Mouse (Mus musculus) neural tube, embryonic 12.5 days (tissue): ENCODE data around the gene Rfc3. TPM values are rescaled to one million over a fixed set of nuclear protein-coding genes. Genes with fewer than 3 reads are reported as not detected.
"Not testable (repeated sequence)": the region's sequence is repeated elsewhere in the genome, so short reads cannot be mapped to it uniquely, and the experiment has no call there.

Experiments
- ATAC-seq: fragments of 200-750 bp; cut with Nextera tagmentation; 2 replicates; pipeline ENCODE4 v1.8.0; 2017; ENCODE audit warnings: low read depth, mild to moderate bottlenecking, moderate TSS enrichment, moderate library complexity; ENCODE audit not compliant: low FRiP score
- H3K27ac ChIP-seq: fragments of 300-500 bp; sonication (generic); 2 replicates; pipeline ENCODE4 v1.5.1; 2016
- H3K27me3 ChIP-seq: fragments of 300-500 bp; sonication (generic); replicated peaks from 2 replicates; pipeline ENCODE4 v1.6.1; 2016; ENCODE audit warnings: mild to moderate bottlenecking
- H3K36me3 ChIP-seq: fragments of 300-500 bp; sonication (generic); 2 replicates; pipeline ENCODE4 v1.6.1; 2016; ENCODE audit warnings: mild to moderate bottlenecking
- H3K4me1 ChIP-seq: fragments of 300-500 bp; sonication (generic); 2 replicates; pipeline ENCODE4 v1.6.1; 2016
- H3K4me2 ChIP-seq: fragments of 300-500 bp; sonication (generic); replicated peaks from 2 replicates; pipeline ENCODE4 v1.6.1; 2016; ENCODE audit warnings: mild to moderate bottlenecking
- H3K4me3 ChIP-seq: fragments of 300-500 bp; sonication (generic); 2 replicates; pipeline ENCODE4 v1.5.1; 2016
- H3K9ac ChIP-seq: fragments of 300-500 bp; sonication (generic); 2 replicates; pipeline ENCODE4 v1.6.1; 2016; ENCODE audit warnings: mild to moderate bottlenecking
- H3K9me3 ChIP-seq: fragments of 300-500 bp; sonication (generic); 2 replicates; pipeline ENCODE4 v1.6.1; 2016; ENCODE audit warnings: mild to moderate bottlenecking
- WGBS: fragments of 180-500 bp; shearing (Covaris S2); methylation state at CpG from one replicate; pipeline ENCODE4 v1.1.7; 2016; 5-methylcytosine and 5-hydroxymethylcytosine counted together
- polyA plus RNA-seq: library from polyadenylated mRNA; unstranded; fragments of >200 nt; fragmentation: Nextera tagmentation; extraction: Ambion mirVana; gene quantifications from 2 replicates; pipeline ENCODE4 v1.2.1, GENCODE M21; 2016

The Rfc3 gene
- 84.5 and 88.4 TPM in 2 replicates for polyA plus RNA-seq

DNA sequence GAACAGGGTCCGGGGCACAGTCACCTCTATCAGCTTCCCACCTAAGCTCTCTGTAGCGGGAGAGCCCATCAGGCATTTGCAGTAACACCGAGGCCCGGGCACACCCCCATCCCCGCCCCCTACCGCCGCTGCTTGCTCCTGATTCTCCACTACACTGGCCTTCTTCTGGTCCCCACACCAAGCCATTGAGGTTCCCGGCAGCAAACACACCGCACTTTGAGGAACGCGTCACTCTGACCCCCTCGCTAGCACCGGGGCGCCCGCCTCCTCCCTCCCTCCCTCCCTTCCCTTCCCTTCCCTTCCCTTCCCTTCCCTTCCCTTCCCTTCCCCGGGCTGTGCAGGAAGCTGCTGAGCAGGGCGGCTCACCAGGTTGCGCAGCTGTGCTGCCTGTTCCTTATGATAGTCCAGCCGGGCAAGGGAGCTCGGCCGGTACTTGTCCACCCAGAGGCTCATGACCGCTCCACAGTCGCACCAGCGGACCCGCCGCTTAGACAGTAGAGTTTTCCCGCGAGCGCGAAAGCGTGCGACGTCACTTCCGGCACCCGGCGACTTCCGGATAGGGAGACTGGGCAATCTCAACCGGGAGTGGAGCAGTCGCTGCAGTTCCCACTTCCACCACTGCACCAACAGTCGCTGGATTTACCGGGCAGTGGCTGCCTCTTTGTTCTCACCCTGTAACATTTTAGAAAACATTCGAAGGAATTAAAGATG, at the start of gene Rfc3:
Rfc3 (minus strand) TSS at position 543 of the 711 bp plus-strand sequence.
- Histone ChIP-seq H3K4me1 (peaks cover 8% of the 10 kb centered on the region), H3K36me3 (peaks cover 32% of the 10 kb centered on the region), H3K4me2 (peak within 1 kb of the TSS; percentile 77), H3K27ac (peak within 1 kb of the TSS; percentile 66; the same call in 1 of the 2 replicates), H3K27me3 (no peaks in the 10 kb centered on the region), H3K4me3 (peak within 1 kb of the TSS; percentile 71), H3K9ac (peak within 1 kb of the TSS; percentile 71), H3K9me3 (no peaks in the 10 kb centered on the region)
- peak; percentile 99 for ATAC-seq
- 1% methylated on average over 42 of the region's 42 CpGs for WGBS

DNA sequence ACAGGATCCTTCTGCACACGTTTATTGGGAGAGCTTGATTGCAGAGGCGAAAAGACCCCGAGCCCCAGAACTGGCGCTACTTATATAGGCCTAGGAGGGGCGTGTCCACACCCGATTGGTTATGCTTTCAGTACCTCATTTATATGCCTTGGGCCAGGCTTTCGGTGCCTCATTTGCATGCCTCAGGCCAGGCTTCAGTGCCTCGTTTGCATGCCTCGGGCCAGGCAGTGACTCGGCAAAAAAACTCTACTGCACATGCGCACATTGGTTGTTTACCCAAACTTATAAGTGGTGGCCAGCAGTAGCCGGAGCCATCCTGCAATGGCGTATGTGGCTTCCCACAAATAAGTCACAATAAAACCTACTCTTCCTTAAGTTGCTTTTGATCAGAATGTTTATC, 42.6 kb upstream of the Rfc3 start:
- not testable (repeated sequence) for H3K27ac ChIP-seq, H3K4me3 ChIP-seq, H3K4me1 ChIP-seq, H3K4me2 ChIP-seq, H3K27me3 ChIP-seq, H3K36me3 ChIP-seq, ATAC-seq, H3K9me3 ChIP-seq, H3K9ac ChIP-seq
- 90% methylated on average over 13 of the region's 13 CpGs for WGBS

DNA sequence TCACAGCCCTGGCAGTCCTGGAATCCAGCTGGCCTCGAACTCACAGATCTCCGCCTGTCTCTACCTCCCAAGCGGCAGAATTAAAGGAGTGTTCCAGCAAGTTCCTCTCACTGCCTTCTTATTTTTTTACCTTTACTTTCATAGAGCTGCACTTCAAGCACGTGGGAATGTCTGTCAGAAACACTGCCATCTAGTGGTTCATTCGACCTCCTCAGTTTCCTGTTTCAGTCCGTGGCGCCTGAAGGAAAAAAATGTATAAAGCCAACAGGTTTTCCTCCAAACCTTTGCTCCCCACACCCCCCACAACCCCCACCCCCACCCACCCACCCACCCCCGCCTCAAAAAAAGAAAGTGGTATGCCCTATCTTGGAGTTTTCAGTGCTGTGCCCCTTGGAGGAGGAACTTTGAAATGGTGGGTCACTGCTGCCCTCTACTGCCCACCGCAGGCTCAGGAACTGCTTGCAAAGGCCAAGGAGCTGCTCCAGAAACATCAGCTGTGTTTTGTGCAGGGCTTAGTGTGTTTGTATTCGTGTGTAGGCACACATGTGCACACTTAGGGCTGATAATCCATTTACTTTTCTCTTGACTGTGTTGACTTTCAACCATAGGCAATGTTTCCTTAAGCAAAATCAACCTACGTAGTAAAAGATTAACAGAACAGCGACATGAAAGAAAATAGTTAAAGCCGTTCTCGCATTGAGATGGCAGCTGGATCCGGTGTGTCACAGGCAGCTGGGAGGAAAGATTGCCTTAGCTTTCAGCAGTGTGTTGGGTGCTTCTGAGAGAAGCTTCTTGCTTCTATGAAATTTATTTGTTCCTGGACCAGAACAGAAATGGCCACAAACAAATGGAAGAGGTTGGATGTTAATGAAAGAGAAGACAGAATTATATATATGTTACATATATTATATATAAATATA, 35.8 kb upstream of the Rfc3 start:
- Histone ChIP-seq H3K4me1 (no peaks in the 10 kb centered on the region), H3K36me3 (no peaks in the 10 kb centered on the region), H3K4me3 (0 out of 2 replicates have a peak overlapping the region, but pooled peaks have one; percentile 7), H3K9me3 (no peaks in the 10 kb centered on the region), H3K4me2 (peak overlapping the region; percentile 54), H3K27me3 (no peaks in the 10 kb centered on the region), H3K27ac (no peak overlapping the region), H3K9ac (no peak overlapping the region)
- WGBS = 31% methylated on average over 15 of the region's 15 CpGs
- ATAC-seq = peak; percentile 96

DNA sequence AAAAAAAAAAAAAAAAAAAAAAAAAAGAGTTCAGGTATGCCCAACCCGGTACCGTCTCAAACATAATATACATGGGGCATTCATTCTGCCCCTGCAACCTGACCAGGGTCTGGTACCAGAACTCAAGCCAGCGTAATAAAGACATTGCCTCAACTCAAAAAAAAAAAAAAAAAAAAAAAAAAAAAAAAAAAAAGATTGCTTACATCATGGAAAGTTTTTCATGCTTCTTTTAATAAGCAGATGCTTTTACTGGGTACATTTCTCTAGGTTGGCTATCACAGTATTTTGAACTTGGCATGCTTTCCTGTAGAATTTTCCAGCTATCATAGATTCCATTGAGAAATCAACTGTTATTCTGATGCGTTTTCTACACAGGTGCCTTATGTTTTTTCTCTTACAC, 11.2 kb upstream of the Rfc3 start:
- H3K4me1 ChIP-seq = no peaks in the 10 kb centered on the region
- H3K27me3 ChIP-seq = no peaks in the 10 kb centered on the region
- H3K4me2 ChIP-seq = no peak overlapping the region
- H3K27ac ChIP-seq = no peak overlapping the region
- H3K9me3 ChIP-seq = no peaks in the 10 kb centered on the region
- H3K36me3 ChIP-seq = no peaks in the 10 kb centered on the region
- H3K9ac ChIP-seq = no peak overlapping the region
- WGBS = 91% methylated on average over 4 of the region's 4 CpGs
- no peak overlapping the region for H3K4me3 ChIP-seq
- no peak for ATAC-seq

DNA sequence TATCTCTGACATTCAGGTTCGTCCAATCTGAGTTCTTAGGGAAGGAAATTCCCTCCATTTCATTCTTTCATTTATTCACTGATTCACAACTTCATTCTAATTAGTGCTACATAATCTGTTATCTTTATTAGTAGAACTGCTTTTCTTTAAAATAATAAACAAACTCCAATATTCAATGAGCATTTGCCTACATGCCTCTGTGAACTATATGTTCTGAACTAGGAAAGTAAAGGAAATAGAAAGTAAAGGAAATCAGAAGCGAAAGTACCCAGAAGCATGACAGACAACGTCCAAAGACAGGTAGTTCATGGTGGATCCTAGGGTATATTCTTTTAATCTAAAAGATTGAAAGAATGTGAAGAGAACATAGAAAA, 356 bp upstream of the Rfc3 start:
- peak; percentile 21; the same call in 1 of the 2 replicates for ATAC-seq
- Histone ChIP-seq H3K4me3 (no peak overlapping the region), H3K27ac (no peak overlapping the region), H3K9ac (no peak overlapping the region), H3K27me3 (no peaks in the 10 kb centered on the region), H3K4me1 (peaks cover 8% of the 10 kb centered on the region), H3K9me3 (no peaks in the 10 kb centered on the region), H3K36me3 (peaks cover 26% of the 10 kb centered on the region), H3K4me2 (peak overlapping the region; percentile 77)
- 66% methylated on average over 3 of the region's 3 CpGs for WGBS

DNA sequence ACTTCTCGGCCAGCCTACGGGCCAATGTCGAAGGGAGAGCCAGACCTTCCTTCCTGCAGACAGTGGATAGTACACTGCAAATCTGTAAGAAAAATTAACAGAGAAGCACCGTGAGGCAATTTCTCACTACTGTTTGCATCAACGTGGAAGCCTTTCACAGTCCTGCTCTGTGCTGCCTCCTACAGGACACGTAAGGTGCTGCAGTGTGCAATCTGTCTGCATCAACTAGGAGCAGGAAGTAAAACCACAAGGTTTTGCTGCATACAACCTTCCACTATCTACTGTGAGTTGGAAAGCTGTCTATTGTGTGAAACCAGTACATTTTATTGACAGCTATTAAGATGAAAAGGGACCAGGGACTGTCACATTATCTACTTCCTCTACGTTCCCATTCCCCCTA, 6.2 kb downstream of the Rfc3 start:
- no peak overlapping the region for H3K27ac ChIP-seq
- no peak overlapping the region for H3K4me2 ChIP-seq
- H3K36me3 ChIP-seq = peaks cover 88% of the 10 kb centered on the region
- ATAC-seq = no peak
- peaks cover 5% of the 10 kb centered on the region for H3K4me1 ChIP-seq
- 94% methylated on average over 7 of the region's 7 CpGs for WGBS
- H3K4me3 ChIP-seq = no peak overlapping the region
- H3K9ac ChIP-seq = no peak overlapping the region
- H3K27me3 ChIP-seq = no peaks in the 10 kb centered on the region
- no peaks in the 10 kb centered on the region for H3K9me3 ChIP-seq

DNA sequence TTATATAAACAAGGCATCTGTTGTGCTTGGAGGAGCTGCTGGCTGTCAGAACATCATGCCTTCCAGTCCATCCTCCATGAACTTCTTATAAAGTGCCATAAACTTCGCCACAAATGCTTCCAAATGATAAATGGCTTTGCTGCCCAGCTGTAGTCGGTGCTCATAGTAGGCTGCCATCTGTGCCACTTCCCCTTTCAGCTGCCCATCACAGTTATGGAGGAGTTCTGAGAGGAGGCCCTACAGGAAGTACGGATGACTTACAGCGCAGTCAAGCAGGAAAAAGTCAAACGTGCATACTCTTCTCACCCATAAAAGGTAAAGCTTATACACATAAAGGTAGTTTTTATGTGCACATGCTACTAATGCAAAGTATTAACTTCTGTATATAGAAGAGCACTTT, 8.2 kb downstream of the Rfc3 start:
- H3K27ac ChIP-seq = no peak overlapping the region
- no peak overlapping the region for H3K9ac ChIP-seq
- no peak for ATAC-seq
- no peaks in the 10 kb centered on the region for H3K27me3 ChIP-seq
- H3K4me2 ChIP-seq = no peak overlapping the region
- peaks cover 77% of the 10 kb centered on the region for H3K36me3 ChIP-seq
- no peak overlapping the region for H3K4me3 ChIP-seq
- 89% methylated on average over 5 of the region's 5 CpGs for WGBS
- no peaks in the 10 kb centered on the region for H3K4me1 ChIP-seq
- no peaks in the 10 kb centered on the region for H3K9me3 ChIP-seq

DNA sequence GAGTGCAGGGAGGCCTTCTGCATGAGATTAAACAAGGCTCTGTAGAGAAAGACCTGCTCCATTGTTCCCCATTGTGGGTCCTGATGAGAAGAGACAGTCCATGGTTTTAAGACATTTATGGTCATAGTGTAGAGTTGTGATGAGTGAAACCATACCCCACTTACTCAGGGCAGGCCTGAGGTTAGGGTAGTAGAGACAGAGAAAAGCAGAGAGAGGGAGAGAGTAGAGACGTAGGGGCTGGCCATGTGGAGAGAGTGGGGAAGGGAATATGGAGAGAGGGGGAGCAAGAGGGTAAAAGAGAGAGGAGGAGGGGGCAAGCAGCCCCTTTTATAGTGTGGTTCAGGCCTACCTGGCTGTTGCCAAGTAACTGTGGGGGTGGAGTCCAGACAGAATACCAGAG, 8.9 kb downstream of the Rfc3 start:
- Histone ChIP-seq H3K36me3 (peaks cover 70% of the 10 kb centered on the region), H3K27me3 (no peaks in the 10 kb centered on the region), H3K9ac (no peak overlapping the region), H3K4me3 (no peak overlapping the region), H3K9me3 (no peaks in the 10 kb centered on the region), H3K4me1 (no peaks in the 10 kb centered on the region), H3K27ac (no peak overlapping the region), H3K4me2 (no peak overlapping the region)
- WGBS = 95% methylated on average over 1 of the region's 1 CpGs
- ATAC-seq = no peak

DNA sequence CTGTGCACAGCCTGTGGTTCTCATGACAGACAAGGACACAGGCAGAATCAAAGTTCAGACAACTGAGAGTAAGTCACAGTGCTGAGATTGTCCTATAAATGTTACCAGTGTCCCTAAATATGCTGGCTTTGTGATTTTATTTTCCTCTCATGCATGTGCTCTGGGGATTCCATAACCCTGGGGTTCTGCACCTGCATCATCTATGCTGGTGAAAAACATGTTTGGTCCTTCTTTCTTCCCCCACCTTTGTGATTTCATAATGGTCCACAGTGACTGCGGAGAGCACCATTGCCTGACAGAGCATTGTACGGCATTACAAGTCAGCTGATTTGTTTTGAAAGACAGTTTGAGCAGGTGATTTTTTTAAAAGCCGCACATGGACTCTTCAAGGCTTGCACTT, 45.1 kb downstream of the Rfc3 start, which contains the start of gene Vmn2r18:
Vmn2r18 (minus strand) TSS at position 101 of the 400 bp plus-strand sequence.
- 91% methylated on average over 3 of the region's 3 CpGs for WGBS
- H3K27me3 ChIP-seq = no peaks in the 10 kb centered on the region
- H3K9ac ChIP-seq = no peak within 1 kb of the TSS

DNA sequence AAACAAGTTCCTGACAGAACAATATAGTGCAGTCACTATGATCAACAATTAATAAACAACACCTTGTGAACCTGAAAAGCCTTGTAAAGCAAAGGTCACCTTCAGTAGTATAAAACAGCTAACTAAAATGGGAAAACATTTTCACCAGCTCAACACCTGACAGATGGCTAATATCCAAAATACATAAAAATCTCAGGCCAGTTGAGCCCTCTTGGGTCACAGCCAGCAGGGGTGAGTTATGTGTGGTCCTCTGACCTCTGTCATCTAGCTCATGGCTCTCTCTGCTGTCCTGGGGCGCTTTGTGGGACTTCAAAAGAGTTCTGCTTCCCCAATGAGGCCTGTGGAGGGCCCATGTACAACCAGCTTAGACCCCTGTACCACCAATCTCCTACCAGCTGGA, 49.3 kb downstream of the Rfc3 start:
- H3K4me3 ChIP-seq = no peak overlapping the region
- H3K4me1 ChIP-seq = no peaks in the 10 kb centered on the region
- no peaks in the 10 kb centered on the region for H3K27me3 ChIP-seq
- no peaks in the 10 kb centered on the region for H3K36me3 ChIP-seq
- no peaks in the 10 kb centered on the region for H3K9me3 ChIP-seq
- no peak overlapping the region for H3K27ac ChIP-seq
- no peak overlapping the region for H3K9ac ChIP-seq
- 52% methylated on average over 1 of the region's 1 CpGs for WGBS
- no peak for ATAC-seq
- H3K4me2 ChIP-seq = no peak overlapping the region

More for the DNA sequence above, 45.1 kb downstream of the Rfc3 start, which contains the start of gene Vmn2r18:
- no peak within 1 kb of the TSS for H3K4me2 ChIP-seq
- no peak for ATAC-seq
- H3K4me1 ChIP-seq = no peaks in the 10 kb centered on the region
- H3K4me3 ChIP-seq = no peak within 1 kb of the TSS
- no peaks in the 10 kb centered on the region for H3K36me3 ChIP-seq
- H3K27ac ChIP-seq = no peak within 1 kb of the TSS
- H3K9me3 ChIP-seq = no peaks in the 10 kb centered on the region
